Mouse (Mus musculus) kidney, postnatal 10 days (tissue): ENCODE data around the gene Itga2.

Experiments
- DNase-seq: peaks from one replicate; pipeline ENCODE4 v3.0.0; 2021; ENCODE audit warnings: mixed read lengths

The Itga2 gene

DNA sequence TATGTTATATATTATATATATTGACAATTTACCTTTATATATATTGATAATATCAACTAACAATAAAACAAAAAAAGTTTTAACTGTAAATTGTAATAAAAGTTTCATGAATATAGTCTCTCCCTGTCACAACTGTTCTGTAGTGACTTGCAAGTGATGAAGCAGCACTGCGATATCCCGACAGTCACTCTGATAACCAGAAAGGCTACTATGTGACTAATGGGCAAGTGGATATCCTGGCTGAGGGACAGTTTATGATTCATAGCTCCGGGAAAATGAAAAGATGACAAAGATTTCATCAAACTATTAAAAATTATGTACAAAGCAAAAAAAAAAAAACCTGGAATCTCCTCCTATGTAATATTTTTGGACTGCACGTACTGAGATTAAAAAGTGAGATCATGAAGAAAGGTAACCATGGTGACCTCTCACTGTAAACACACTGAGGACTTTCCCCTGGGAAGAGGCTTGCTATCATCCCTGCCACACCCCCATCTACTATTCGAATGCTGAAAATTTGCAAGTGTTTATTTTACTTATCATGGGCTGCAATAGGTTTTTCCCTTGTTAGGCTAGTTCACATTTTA is 122.2 kb downstream of the Itga2 start:
- no peak for DNase-seq

DNA sequence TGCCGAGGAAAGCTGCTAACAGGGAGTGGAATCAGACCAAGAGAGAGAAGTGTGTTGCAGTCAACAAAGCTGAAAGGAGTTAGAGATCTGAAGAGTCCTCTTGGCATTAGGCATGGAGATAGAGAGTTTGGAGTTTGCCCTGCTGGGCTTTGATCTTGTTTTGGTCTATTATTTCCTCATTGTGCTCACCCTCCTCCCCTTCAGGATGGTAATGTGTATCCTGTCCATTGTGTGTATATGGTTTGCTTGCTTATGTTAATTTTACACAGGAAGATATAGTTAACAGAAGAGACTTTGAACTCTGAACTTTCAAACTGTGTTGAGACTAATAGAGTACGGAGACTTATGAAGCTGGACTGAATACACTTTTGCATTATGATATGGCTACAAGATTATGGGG is 128.9 kb downstream of the Itga2 start:
- no peak for DNase-seq

- no peak for DNase-seq
Measured at GRCm38 (mm10) chr13:114801857-114802256, 130.0 kb downstream of the Itga2 start.

DNA sequence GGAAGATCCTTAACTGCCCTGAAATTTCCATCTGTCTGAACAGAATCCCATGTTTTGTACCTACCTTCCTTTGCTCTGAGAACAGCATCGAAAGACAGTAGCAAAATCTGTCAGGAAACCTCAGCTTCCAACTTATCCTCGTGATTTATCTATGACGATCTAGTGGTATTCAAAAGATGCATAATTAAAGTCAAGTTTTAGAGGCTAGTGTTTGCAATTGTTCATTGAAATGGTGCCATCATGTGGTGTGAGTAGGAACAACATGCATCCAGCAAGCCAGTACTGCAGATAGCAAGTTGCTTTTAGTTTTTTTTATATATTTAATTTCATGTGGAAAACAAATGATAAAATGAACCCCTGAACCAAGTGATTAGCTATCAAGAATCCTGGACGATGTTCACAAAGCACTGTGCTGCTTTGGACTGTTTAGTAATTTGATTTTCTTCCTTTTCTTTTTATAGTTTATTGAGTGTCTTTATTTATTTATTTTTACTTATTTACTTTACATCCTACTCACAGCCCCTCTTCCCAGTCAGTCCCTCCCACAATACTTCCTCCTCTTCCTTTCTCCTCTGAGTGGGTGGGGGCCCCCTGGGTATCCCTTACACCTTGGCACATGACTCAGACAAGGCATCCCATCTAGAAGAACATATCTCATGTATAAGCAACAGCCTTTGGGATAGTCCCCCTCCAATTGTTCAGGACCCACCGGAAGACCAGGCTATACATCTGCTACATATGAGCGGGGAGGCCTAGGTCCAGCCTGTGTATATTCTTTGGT is 138.5 kb downstream of the Itga2 start:
- DNase-seq = peak; percentile 74

- DNase-seq = peak; percentile 34
Measured at GRCm38 (mm10) chr13:114791511-114791910, 140.4 kb downstream of the Itga2 start.
